Mouse (Mus musculus) heart, postnatal 4 days (tissue): Measurements from ENCODE around the gene Pla2g10. TPM values are rescaled to one million over a fixed set of nuclear protein-coding genes. Genes with fewer than 3 reads are reported as not detected.
"Not testable (repeated sequence)": the region's sequence is repeated elsewhere in the genome, so short reads cannot be mapped to it uniquely, and the experiment has no call there.

Source experiments
- DNase-seq: peaks from one replicate; pipeline ENCODE4 v3.0.0; 2021
- total RNA-seq, 2 experiments: library from RNA; stranded (reverse); gene quantifications; 2 replicates each; pipeline ENCODE4 v1.2.3; 2021

Gene Pla2g10
- total RNA-seq: not detected

GRCm38 (mm10) chr16:13730285-13731255, at the start of gene Pla2g10:
TSS of gene Pla2g10 (minus strand) at chr16:13730983.
- DNase-seq: peak; percentile 21

- DNase-seq: not testable (repeated sequence)
These were observed 43.9 kb upstream of the Pla2g10 start for GRCm38 (mm10) chr16:13774651-13775050.

GRCm38 (mm10) chr16:13774011-13774410, 43.2 kb upstream of the Pla2g10 start:
- not testable (repeated sequence) for DNase-seq

DNA sequence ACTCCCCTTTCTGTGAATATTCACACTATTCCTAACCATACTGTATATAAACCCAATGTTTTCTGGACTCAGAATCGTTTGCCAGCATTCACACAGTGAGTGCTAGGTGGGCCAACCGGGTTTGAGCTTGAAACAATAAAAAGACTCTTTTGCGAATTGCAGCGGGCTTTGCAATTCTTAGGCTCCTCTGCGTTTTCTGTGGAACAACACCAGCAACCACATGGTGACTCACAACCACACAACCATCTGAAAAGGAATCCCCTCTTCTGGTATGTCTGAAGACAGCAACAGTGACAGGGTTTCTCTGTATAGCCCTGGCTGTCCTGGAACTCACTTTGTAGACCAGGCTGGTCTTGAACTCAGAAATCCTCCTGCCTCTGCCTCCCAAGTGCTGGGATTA, 41.3 kb upstream of the Pla2g10 start:
- DNase-seq: not testable (repeated sequence)

- DNase-seq: not testable (repeated sequence)
These were observed 40.8 kb upstream of the Pla2g10 start for GRCm38 (mm10) chr16:13771603-13772002.

GRCm38 (mm10) chr16:13766367-13766766, 35.6 kb upstream of the Pla2g10 start:
- DNase-seq: no peak

GRCm38 (mm10) chr16:13764519-13764918, 33.7 kb upstream of the Pla2g10 start:
- no peak for DNase-seq

GRCm38 (mm10) chr16:13762807-13763206, 32.0 kb upstream of the Pla2g10 start:
- not testable (repeated sequence) for DNase-seq

DNA sequence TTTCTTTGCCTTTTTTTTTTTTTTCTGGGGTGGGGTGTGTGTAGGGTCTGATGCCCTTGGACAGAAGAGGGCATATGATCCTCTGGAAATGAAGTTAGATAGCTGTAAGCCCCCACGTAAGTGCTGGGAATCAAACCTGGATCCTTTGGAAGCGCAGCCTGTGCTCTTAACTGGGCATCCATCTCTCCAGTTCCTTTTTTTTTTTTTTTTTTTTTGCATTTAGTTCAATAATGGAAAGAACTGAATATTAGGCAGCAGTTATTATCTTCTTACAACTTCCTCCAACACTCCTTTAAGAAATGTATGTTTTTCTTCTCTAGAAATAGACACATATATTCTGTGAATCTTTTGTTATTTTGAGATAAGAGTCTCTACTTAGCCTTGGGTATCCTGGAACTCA, 27.0 kb upstream of the Pla2g10 start:
- no peak for DNase-seq

- DNase-seq: peak; percentile 96
These were observed 23.8 kb upstream of the Pla2g10 start for GRCm38 (mm10) chr16:13754400-13755190.

DNA sequence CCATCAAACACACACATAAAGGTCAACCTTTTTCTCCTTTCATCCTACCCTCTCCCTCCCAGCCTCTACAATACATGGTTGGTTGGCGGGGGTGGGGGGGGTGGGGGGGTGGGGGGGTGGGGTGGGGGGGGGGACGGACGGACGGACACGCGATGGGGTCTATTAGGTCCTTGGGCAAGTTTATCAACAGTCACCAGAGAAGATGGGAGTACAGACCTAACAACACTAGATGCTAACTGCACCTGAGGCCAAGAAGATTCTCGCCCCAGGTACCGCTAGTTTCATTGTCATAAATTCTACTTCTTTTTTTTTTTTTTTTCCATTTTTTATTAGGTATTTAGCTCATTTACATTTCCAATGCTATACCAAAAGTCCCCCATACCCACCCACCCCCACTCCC, 23.2 kb upstream of the Pla2g10 start:
- no peak for DNase-seq

DNA sequence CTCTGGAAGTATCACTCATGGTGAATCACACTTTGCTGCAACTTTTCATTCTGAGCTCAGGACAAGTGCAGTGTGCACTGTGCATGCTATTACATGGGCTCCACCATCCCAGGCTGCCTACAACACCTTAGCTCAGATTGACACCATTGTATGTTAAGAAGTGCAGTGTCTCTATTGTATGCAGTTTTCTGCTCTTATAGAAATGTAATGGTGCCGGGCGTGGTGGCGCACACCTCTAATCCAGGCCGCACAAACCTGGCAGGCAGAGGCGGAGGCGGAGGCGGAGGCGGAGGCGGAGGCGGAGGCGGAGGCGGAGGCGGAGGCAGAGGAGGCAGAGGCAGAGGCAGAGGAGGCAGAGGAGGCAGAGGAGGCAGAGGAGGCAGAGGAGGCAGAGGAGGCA, 19.8 kb upstream of the Pla2g10 start:
- DNase-seq: no peak

- DNase-seq: no peak
These were observed 19.2 kb upstream of the Pla2g10 start for GRCm38 (mm10) chr16:13749981-13750380.

GRCm38 (mm10) chr16:13749306-13749705, 18.5 kb upstream of the Pla2g10 start:
- DNase-seq: no peak

DNA sequence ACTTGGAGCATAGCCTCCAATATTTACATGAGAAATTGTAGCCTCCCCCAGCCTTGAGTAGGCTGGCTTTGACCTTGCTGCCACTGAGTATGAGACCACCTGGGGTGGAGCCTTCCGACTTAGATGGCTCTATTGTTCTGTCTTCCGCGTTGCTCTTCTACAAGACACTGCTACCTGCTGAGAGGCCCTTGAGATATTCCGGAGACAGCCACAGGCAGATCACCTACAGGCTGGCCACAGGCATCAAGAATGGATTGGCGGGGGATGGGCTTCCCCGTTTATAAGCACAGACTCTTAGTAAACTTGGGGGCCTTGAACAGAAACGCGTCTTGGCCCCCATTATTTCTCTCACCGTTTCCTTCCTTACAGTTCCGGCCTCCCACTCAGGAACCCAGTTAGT, 18.0 kb upstream of the Pla2g10 start:
- not testable (repeated sequence) for DNase-seq

GRCm38 (mm10) chr16:13748124-13748523, 17.3 kb upstream of the Pla2g10 start:
- DNase-seq: no peak

DNA sequence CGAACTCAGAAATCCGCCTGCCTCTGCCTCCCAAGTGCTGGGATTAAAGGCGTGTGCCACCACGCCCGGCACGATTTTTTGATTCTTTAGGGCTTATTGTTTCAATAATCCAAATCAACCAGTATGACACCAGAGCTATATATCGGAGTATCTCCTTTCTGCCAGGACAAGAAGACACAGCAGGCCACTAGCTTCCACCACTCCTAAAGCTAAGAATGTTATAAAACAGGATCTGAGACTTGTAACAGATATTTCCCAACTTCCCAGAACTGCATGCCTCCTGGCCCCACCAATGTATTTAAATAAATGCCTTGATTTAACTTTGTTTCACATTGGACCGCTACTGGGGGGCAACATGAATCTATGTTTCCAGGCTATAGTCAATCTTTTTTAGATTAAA, 16.9 kb upstream of the Pla2g10 start:
- no peak for DNase-seq

DNA sequence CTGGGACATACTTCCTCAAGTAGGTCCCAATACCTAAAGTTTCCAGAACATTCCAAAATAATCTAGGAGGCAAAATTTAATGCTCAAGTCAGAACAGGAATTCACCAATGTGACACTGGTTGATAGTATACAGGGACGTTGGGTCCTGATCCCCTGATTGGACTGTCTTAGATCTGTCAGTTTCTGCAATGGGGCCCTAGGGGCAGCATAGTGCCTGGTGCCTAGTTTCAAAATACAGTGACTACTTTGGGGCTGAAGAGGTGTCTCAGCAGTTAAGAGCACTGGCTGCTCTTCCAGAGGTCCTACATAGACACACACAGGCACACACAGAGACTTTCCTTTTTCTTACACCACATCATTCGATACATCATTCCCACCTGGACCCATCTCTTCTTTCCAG, 10.1 kb upstream of the Pla2g10 start:
- no peak for DNase-seq

- DNase-seq: not testable (repeated sequence)
These were observed 8.3 kb upstream of the Pla2g10 start for GRCm38 (mm10) chr16:13739044-13739443.

- no peak for DNase-seq
These were observed 5.2 kb upstream of the Pla2g10 start for GRCm38 (mm10) chr16:13735977-13736376.

GRCm38 (mm10) chr16:13733518-13734137, 2.8 kb upstream of the Pla2g10 start:
- DNase-seq: peak; percentile 86

DNA sequence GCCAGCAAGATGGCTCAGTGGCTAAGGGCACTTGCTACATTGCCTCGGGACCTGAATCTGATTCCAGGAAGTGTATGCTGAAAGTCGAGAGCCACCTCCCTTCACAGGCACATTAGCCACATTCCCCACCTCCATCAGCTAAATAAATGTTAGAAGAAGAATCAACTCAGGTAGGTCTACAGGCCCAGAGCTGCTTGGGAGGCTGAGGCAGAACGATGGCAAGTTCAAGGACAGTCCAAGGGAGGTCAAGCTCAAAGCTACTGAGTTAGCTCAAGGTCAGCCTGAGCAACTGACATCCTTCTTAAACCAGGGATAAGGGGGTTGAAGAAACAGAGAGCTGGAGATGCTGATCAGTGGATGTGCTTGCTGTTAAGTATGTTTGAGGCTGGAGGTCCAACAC, 2.0 kb upstream of the Pla2g10 start:
- DNase-seq: no peak

DNA sequence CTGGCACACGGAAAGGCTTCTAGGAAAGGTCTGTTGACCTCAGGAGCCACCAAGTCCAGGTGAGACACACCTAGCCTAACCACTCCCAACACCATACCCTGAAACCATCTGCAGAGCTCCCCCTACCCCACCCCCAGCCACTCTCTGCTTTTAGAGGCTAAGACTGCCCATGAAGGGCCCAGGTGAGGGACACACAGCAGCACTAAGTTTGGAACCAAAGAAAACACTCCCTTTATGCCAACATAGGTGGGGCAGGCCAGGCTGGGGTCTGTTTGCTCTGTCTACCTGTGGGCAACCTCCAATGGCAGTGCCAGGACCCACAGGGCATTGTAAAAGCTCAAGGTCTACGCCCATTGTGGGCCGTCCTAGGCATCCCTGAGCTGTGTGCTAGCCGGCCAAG, 1.4 kb downstream of the Pla2g10 start:
- no peak for DNase-seq
